Mouse (Mus musculus): ENCODE measurements around the gene Tspan9. TPM values are rescaled to one million over a fixed set of nuclear protein-coding genes. Genes with fewer than 3 reads are reported as not detected.

Gene Tspan9
- polyA plus RNA-seq, 1 experiment from 2014 or later, result 77.3 TPM

DNA sequence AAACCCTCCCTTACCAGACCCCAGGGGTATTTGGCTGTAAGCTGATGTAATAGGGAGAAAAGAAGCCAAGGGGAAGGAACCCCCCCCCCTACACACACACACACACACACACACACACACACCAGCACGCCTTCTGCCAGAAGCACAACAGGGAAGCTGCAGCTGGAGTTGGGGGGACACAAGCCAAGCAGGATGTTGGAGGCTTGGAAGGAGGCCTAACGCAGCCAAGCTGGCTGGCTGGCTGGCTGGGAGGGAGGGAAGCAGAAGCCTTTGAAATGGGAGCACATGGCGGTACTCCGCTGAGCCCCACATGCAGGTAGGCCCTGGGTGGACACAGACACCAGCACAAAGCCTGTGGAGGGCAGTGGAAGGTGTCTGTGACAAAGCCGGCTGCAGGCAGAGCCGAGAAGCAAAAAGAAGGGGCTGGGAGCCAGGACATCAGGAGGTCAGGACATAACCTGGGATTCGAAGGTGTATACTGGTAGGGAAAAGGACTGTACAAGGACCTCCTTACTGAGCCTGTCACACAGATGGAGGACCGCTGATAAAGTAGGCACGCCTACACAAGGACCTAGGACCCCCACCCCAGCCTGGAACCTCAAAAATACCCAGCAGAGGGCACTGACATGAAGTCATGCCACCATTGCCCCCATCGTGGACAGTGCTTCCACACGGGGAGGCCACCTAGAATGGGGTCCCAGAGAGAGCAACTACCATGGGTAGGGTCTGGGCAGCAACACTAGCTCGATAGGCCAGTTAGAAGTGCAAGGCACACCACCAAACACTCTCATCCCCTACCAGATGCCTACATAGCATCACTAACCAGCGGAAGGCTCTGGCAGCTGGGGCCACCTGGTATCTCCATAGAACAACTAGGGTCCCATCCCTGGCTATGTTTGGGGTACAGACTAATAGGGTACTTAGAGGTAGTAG lies 53.4 kb downstream of the Tspan9 start:
- peak; percentile 21; the same call in 1 of the 2 replicates for TF ChIP-seq CTCF (IDR thresholded peaks at IDR 0.05; ENCODE audit: low read depth)
- no peak for TF ChIP-seq EP300 (optimal IDR thresholded peaks at IDR 0.05)
- no peaks in the 10 kb centered on the region for H3K27me3 ChIP-seq (ENCODE audit: control insufficient read depth, insufficient read depth, low read length)
- peaks cover 4% of the 10 kb centered on the region for H3K4me1 ChIP-seq (replicated peaks; ENCODE audit: control insufficient read depth, insufficient read depth)
- H3K9ac ChIP-seq (ENCODE audit: low read length), result no peak overlapping the region; the same call in 1 of the 2 replicates
- H3K27ac ChIP-seq (replicated peaks), result 0 out of 2 replicates have a peak overlapping the region, but pooled peaks have one; percentile 18
- no peak overlapping the region for H3K4me3 ChIP-seq (ENCODE audit: low read depth, low read length)
- H3K9me3 ChIP-seq (ENCODE audit: control insufficient read depth, low read length), result no peaks in the 10 kb centered on the region
- 59% methylated on average over 13 of the region's 13 CpGs for whole genome bisulfite sequencing
- H3K4me2 ChIP-seq (replicated peaks; ENCODE audit: low read depth), result no peak overlapping the region
- ATAC-seq (ENCODE audit: low FRiP score, low TSS enrichment), result peak; percentile 39; the same call in 1 of the 2 replicates
- H3K36me3 ChIP-seq (ENCODE audit: control insufficient read depth, insufficient read depth, low read length), result no peaks in the 10 kb centered on the region
- peak; percentile 44 for DNase-seq (ENCODE audit: low spot score)

DNA sequence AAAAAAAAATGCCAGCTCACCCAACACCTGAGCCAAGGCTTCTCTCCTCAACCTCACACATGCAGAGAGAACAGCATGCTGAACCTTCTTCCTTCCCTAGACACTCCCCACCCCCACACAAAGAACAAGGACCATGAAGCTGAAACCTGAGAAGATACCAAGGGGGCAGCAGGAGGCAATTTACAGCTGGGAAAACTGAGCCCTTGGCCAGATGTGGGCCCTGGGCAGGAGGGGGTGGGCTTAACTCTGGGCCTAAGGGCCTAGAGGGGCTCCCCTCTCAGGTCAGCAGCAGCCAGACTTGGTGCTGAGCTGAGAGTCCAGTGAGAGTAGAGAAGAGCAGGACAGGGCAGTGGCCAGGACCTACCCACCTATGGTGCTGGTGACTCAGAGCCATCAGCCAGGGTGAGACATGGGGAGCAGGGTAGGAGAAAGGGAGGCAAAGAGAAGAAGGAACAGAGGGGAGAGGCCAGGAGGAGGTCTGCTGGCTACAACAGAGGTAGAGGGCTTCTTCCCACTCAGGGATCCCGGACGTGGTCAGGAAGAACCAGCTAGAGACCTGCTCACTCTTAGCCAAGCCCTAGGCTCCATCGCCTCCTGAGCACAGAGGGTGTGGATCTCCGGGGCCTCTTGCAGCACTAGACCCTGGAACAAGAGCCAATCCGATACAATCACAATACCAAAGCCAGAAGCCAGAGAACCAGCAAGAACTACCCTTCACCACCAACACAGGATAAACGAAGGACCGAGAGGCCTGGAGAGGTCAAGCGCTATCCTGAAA lies 54.5 kb downstream of the Tspan9 start:
- Histone ChIP-seq H3K27ac (replicated peaks) (peak overlapping the region; percentile 20; the same call in 1 of the 2 replicates), H3K4me2 (replicated peaks; ENCODE audit: low read depth) (no peak overlapping the region), H3K36me3 (ENCODE audit: control insufficient read depth, insufficient read depth, low read length) (no peaks in the 10 kb centered on the region), H3K4me3 (ENCODE audit: low read depth, low read length) (no peak overlapping the region), H3K27me3 (ENCODE audit: control insufficient read depth, insufficient read depth, low read length) (no peaks in the 10 kb centered on the region), H3K9me3 (ENCODE audit: control insufficient read depth, low read length) (no peaks in the 10 kb centered on the region), H3K9ac (ENCODE audit: low read length) (no peak overlapping the region), H3K4me1 (replicated peaks; ENCODE audit: control insufficient read depth, insufficient read depth) (peaks cover 4% of the 10 kb centered on the region)
- 63% methylated on average over 8 of the region's 8 CpGs for WGBS
- DNase-seq (ENCODE audit: low spot score) (no peak), ATAC-seq (ENCODE audit: low FRiP score, low TSS enrichment) (no peak)
- no peak for TF ChIP-seq CTCF (IDR thresholded peaks at IDR 0.05; ENCODE audit: low read depth)
- TF ChIP-seq EP300 (optimal IDR thresholded peaks at IDR 0.05), result no peak

DNA sequence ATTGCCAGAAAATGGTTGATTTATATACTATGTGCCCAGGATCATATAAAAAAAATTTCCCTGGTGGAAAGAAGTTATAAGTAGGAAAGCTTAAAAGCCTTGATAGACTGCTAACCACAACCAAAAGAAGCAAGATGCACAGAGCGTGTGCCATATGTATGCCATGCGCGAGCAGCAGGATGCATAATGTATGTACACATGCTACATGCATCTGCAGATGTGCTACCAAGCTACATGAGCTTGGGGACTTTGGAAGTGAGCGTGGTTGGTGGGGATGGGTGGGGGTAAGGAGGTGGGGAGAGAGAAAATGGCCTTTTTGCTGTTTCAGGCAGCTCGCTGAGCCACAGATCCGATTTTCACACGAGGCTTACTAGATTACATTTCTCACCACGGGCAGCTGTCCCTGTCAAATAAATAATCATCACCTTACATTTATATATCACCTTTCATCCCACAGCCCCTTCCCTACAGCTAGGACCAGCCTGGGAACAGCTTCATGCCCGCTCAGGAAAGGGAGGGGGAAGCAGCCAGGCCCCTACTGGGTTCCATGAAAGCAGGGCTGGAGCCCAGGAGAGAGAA lies 57.8 kb downstream of the Tspan9 start:
- H3K4me1 ChIP-seq (replicated peaks; ENCODE audit: control insufficient read depth, insufficient read depth), result no peaks in the 10 kb centered on the region; the same call in 1 of the 2 replicates

DNA sequence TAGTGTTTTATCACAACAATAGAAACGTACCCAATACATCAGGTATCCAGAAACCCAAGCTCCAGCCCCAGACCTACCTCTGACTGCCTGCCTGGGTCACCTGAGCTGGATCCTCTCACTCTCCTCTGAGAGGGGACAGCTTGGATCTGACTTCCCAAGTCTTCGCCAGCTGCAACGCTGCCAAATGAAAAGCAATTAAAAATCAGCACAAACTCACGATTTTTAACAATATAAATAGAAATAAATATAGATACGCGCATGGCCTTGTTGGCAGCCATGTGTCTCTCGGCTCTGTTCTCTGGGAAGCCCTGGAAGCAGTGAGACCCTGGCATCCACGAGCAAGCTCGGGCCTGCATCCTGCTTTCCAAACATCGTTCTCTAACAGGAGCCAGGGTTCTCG lies 60.1 kb downstream of the Tspan9 start:
- no peaks in the 10 kb centered on the region for H3K4me1 ChIP-seq (replicated peaks; ENCODE audit: control insufficient read depth, insufficient read depth)
- H3K9ac ChIP-seq (ENCODE audit: low read length), result no peak overlapping the region
- no peak overlapping the region for H3K4me2 ChIP-seq (replicated peaks; ENCODE audit: low read depth)
- ATAC-seq (ENCODE audit: low FRiP score, low TSS enrichment) (no peak), DNase-seq (ENCODE audit: low spot score) (no peak)
- TF ChIP-seq CTCF (IDR thresholded peaks at IDR 0.05; ENCODE audit: low read depth) (no peak), EP300 (optimal IDR thresholded peaks at IDR 0.05) (no peak)
- WGBS, result 62% methylated on average over 11 of the region's 11 CpGs
- no peak overlapping the region for H3K4me3 ChIP-seq (ENCODE audit: low read depth, low read length)
- H3K27me3 ChIP-seq (ENCODE audit: control insufficient read depth, insufficient read depth, low read length), result no peaks in the 10 kb centered on the region
- no peaks in the 10 kb centered on the region for H3K36me3 ChIP-seq (ENCODE audit: control insufficient read depth, insufficient read depth, low read length)
- H3K9me3 ChIP-seq (ENCODE audit: control insufficient read depth, low read length), result no peaks in the 10 kb centered on the region
- H3K27ac ChIP-seq (replicated peaks), result no peak overlapping the region

More for the DNA sequence above, 57.8 kb downstream of the Tspan9 start:
- TF ChIP-seq CTCF (IDR thresholded peaks at IDR 0.05; ENCODE audit: low read depth) (no peak), EP300 (optimal IDR thresholded peaks at IDR 0.05) (no peak)
- DNase-seq (ENCODE audit: low spot score) (no peak), ATAC-seq (ENCODE audit: low FRiP score, low TSS enrichment) (no peak)
- Histone ChIP-seq H3K4me2 (replicated peaks; ENCODE audit: low read depth) (no peak overlapping the region), H3K4me3 (ENCODE audit: low read depth, low read length) (no peak overlapping the region), H3K9me3 (ENCODE audit: control insufficient read depth, low read length) (no peaks in the 10 kb centered on the region), H3K9ac (ENCODE audit: low read length) (no peak overlapping the region), H3K27me3 (ENCODE audit: control insufficient read depth, insufficient read depth, low read length) (no peaks in the 10 kb centered on the region), H3K36me3 (ENCODE audit: control insufficient read depth, insufficient read depth, low read length) (no peaks in the 10 kb centered on the region), H3K27ac (replicated peaks) (no peak overlapping the region)
- WGBS, result 70% methylated on average over 9 of the region's 9 CpGs

DNA sequence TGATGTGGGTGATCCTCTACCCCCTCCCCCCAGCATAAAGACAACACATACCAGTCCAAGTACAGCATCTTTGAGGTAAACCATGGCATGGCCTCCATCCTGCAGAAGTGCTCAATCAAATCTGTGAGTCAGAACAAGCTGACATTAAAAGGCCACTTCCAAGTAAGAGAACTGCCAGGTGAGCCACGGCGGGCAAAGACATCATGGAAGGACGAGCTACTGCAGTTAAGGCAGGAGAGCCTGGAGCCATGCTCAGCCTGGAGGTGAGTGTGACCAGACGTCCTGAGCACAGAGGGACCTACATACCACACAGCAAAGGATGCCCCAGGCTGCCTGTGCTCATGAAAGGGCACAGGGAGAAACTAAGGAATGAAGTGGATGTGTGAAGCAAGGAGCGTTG lies 61.6 kb downstream of the Tspan9 start:
- Histone ChIP-seq H3K9ac (ENCODE audit: low read length) (no peak overlapping the region), H3K27me3 (ENCODE audit: control insufficient read depth, insufficient read depth, low read length) (no peaks in the 10 kb centered on the region), H3K4me1 (replicated peaks; ENCODE audit: control insufficient read depth, insufficient read depth) (no peaks in the 10 kb centered on the region), H3K4me2 (replicated peaks; ENCODE audit: low read depth) (no peak overlapping the region), H3K4me3 (ENCODE audit: low read depth, low read length) (no peak overlapping the region), H3K36me3 (ENCODE audit: control insufficient read depth, insufficient read depth, low read length) (no peaks in the 10 kb centered on the region), H3K27ac (replicated peaks) (no peak overlapping the region), H3K9me3 (ENCODE audit: control insufficient read depth, low read length) (no peaks in the 10 kb centered on the region)
- no peak for DNase-seq (ENCODE audit: low spot score)
- 85% methylated on average over 5 of the region's 5 CpGs for WGBS
- ATAC-seq (ENCODE audit: low FRiP score, low TSS enrichment), result no peak
- TF ChIP-seq CTCF (IDR thresholded peaks at IDR 0.05; ENCODE audit: low read depth) (no peak), EP300 (optimal IDR thresholded peaks at IDR 0.05) (no peak)
